Mouse (Mus musculus) kidney, adult 9 months (tissue): ENCODE measurements around the gene Tal1.

Experiments used
- DNase-seq: peaks from one replicate; pipeline ENCODE4 v3.0.0; 2022

The Tal1 gene

DNA sequence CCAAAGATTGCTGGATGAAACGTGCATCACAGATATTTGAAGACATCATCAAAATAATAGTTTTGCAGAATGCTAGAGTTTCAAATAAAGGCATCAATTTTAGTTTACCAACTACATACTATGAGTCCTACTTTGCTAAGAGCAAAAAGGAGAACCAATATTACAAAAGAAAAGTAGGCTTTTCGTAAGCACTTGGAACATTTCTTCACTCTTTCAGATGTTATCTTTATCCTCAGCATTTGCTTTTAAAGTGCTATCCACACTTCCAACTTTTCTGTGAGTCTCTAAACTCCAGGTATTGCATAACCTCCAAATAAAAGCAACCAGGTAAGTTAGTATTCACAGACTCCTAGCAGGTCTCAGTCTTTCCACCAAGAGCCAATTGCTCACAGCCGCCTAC is 63.4 kb downstream of the Tal1 start:
- no peak for DNase-seq

DNA sequence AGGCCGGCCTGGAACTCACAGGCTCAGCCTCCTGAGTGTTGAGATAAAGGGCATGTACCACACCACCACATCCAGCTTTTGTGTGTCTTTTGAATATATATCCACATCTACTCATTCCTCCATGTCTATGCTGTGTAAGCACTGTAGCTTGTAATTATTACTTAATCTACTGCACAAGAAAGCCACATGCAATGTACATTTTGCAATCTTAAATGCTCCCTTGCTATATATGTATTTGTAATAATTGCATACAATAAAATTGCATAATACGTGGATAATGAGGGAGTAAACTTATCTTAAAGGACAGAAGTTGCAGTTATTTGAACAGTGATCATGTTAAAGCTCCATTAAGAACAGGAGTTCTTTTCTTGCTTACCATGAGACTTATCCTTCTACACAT is 64.9 kb downstream of the Tal1 start:
- no peak for DNase-seq
